Mouse (Mus musculus): Measurements from ENCODE around the gene Nkiras2. TPM values are rescaled to one million over a fixed set of nuclear protein-coding genes. Genes with fewer than 3 reads are reported as not detected.
"Not testable (repeated sequence)": the region's sequence is repeated elsewhere in the genome, so short reads cannot be mapped to it uniquely, and the experiment has no call there.

Gene Nkiras2
- polyA plus RNA-seq, 1 experiment from 2014 or later = 63.5 TPM

DNA sequence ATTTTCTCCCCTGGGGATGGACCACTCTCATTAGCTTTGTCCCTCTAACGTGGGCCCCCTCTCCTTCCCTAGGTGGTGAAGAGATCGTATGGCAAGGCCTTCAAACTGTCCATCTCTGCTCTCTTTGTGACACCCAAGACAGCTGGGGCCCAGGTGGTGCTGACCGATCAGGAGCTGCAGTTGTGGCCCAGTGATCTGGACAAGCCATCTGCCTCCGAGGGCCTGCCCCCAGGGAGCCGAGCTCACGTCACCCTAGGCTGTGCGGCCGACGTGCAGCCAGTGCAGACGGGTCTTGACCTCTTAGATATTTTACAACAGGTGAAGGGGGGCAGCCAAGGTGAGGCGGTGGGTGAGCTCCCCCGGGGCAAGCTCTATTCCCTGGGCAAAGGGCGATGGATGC lies 38.8 kb upstream of the Nkiras2 start:
- Histone ChIP-seq H3K36me3 (peaks cover 70% of the 10 kb centered on the region), H3K27ac (no peak overlapping the region), H3K4me2 (no peak overlapping the region), H3K4me3 (replicated peaks) (no peak overlapping the region), H3K27me3 (no peaks in the 10 kb centered on the region), H3K4me1 (peaks cover 21% of the 10 kb centered on the region), H3K9ac (no peak overlapping the region), H3K9me3 (replicated peaks) (no peaks in the 10 kb centered on the region)
- 56% methylated on average over 13 of the region's 13 CpGs for WGBS
- peak; percentile 35; the same call in 1 of the 2 replicates for ATAC-seq (replicated peaks; ENCODE audit: low FRiP score)

DNA sequence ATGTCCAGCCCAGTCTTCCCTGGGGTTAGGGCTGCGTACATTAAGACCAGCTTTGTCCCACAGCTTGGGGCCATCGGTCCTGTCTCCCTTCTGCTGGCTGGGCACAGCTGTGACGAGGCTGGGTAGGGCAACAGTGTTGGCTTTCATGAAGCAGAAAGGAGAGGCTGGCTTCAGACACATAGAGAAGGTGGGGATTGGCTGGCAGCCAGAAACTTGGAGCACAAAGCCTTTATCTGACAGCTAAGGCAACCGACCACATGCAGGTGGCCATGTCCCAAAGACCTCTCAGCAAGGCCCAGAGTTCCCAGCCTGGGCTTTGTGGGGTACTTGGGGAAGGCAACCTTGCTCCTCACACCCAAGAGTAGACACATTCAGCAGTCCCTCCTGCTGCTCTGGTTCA lies 37.3 kb upstream of the Nkiras2 start:
- Histone ChIP-seq H3K27ac (0 out of 2 replicates have a peak overlapping the region, but pooled peaks have one; percentile 5), H3K36me3 (peaks cover 85% of the 10 kb centered on the region), H3K4me2 (no peak overlapping the region), H3K27me3 (no peaks in the 10 kb centered on the region), H3K9me3 (replicated peaks) (no peaks in the 10 kb centered on the region), H3K4me3 (replicated peaks) (no peak overlapping the region), H3K9ac (no peak overlapping the region), H3K4me1 (peaks cover 13% of the 10 kb centered on the region)
- 62% methylated on average over 4 of the region's 4 CpGs for WGBS
- ATAC-seq (replicated peaks; ENCODE audit: low FRiP score) = no peak

DNA sequence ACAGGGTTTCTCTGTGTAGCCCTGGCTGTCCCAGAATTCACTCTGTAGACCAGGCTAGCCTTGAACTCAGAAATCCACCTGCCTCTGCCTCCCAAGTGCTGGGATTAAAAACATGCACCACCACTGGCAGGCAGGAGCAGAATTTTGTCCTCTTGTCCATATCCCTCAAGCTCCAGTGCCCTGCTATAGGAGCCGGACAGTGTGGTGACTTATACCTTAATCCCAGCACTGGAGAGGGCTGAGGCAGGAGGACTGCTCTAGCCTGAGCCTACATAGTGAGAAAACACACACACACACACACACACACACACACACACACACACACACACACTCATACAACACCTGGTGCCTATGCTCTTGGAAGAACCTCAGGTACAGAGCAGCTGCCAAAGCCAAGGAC lies 36.6 kb upstream of the Nkiras2 start:
- not testable (repeated sequence) for H3K27me3 ChIP-seq; H3K9me3 ChIP-seq (replicated peaks); H3K4me3 ChIP-seq (replicated peaks); H3K27ac ChIP-seq; H3K9ac ChIP-seq; ATAC-seq (replicated peaks; ENCODE audit: low FRiP score); H3K4me2 ChIP-seq
- 97% methylated on average over 1 of the region's 1 CpGs for WGBS
- Histone ChIP-seq H3K36me3 (peaks cover 91% of the 10 kb centered on the region), H3K4me1 (peaks cover 13% of the 10 kb centered on the region)

GRCm38 (mm10) chr11:100582836-100583235 lies 36.2 kb upstream of the Nkiras2 start:
- Histone ChIP-seq H3K27me3 (no peaks in the 10 kb centered on the region), H3K9me3 (replicated peaks) (no peaks in the 10 kb centered on the region), H3K4me3 (replicated peaks) (no peak overlapping the region), H3K4me2 (no peak overlapping the region), H3K9ac (no peak overlapping the region), H3K4me1 (peaks cover 12% of the 10 kb centered on the region), H3K36me3 (peaks cover 96% of the 10 kb centered on the region), H3K27ac (no peak overlapping the region)
- WGBS = 81% methylated on average over 2 of the region's 2 CpGs
- no peak for ATAC-seq (replicated peaks; ENCODE audit: low FRiP score)

- WGBS = 91% methylated on average over 7 of the region's 7 CpGs
- Histone ChIP-seq H3K27ac (no peak overlapping the region), H3K4me2 (no peak overlapping the region), H3K27me3 (no peaks in the 10 kb centered on the region), H3K4me3 (replicated peaks) (no peak overlapping the region), H3K36me3 (peaks cover 100% of the 10 kb centered on the region), H3K9me3 (replicated peaks) (no peaks in the 10 kb centered on the region), H3K4me1 (no peaks in the 10 kb centered on the region), H3K9ac (no peak overlapping the region)
- no peak for ATAC-seq (replicated peaks; ENCODE audit: low FRiP score)
These were observed 34.5 kb upstream of the Nkiras2 start for GRCm38 (mm10) chr11:100584561-100584961.

DNA sequence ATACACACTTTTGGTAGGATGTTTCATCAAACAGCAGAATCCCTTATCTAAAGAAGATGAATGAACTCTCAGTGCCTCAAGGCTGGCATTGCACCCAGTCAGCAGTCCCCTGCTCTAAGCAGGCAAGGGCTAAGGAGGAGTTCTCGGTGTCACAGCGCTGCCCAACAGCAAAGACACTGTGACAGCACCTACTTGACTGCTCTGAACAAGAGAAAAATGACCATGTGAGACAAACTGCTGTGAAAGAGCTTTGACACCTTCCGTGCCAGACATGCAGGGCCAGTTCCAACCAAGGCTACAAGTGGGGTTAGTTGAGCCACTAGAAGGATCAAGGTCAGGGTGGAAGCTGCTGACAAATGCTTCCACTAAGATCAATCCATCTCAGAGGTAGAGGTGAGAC lies 33.9 kb upstream of the Nkiras2 start:
- Histone ChIP-seq H3K27ac (no peak overlapping the region), H3K9me3 (replicated peaks) (no peaks in the 10 kb centered on the region), H3K4me2 (no peak overlapping the region), H3K36me3 (peaks cover 100% of the 10 kb centered on the region), H3K4me3 (replicated peaks) (no peak overlapping the region), H3K4me1 (no peaks in the 10 kb centered on the region), H3K9ac (no peak overlapping the region), H3K27me3 (no peaks in the 10 kb centered on the region)
- no peak for ATAC-seq (replicated peaks; ENCODE audit: low FRiP score)
- WGBS = 92% methylated on average over 3 of the region's 3 CpGs

GRCm38 (mm10) chr11:100588462-100588861 lies 30.6 kb upstream of the Nkiras2 start:
- 94% methylated on average over 2 of the region's 2 CpGs for WGBS

GRCm38 (mm10) chr11:100592346-100593046 lies 26.5 kb upstream of the Nkiras2 start:
- Histone ChIP-seq H3K36me3 (peaks cover 99% of the 10 kb centered on the region), H3K27me3 (no peaks in the 10 kb centered on the region), H3K9me3 (replicated peaks) (no peaks in the 10 kb centered on the region), H3K4me3 (replicated peaks) (no peak overlapping the region), H3K9ac (no peak overlapping the region), H3K27ac (no peak overlapping the region), H3K4me2 (no peak overlapping the region), H3K4me1 (no peaks in the 10 kb centered on the region)
- no peak for ATAC-seq (replicated peaks; ENCODE audit: low FRiP score)
- 86% methylated on average over 11 of the region's 11 CpGs for WGBS

More at GRCm38 (mm10) chr11:100588462-100588861, 30.6 kb upstream of the Nkiras2 start:
- Histone ChIP-seq H3K36me3 (peaks cover 100% of the 10 kb centered on the region), H3K4me1 (no peaks in the 10 kb centered on the region), H3K27ac (no peak overlapping the region), H3K9me3 (replicated peaks) (no peaks in the 10 kb centered on the region), H3K4me2 (no peak overlapping the region), H3K4me3 (replicated peaks) (no peak overlapping the region), H3K9ac (no peak overlapping the region), H3K27me3 (no peaks in the 10 kb centered on the region)
- ATAC-seq (replicated peaks; ENCODE audit: low FRiP score) = no peak

DNA sequence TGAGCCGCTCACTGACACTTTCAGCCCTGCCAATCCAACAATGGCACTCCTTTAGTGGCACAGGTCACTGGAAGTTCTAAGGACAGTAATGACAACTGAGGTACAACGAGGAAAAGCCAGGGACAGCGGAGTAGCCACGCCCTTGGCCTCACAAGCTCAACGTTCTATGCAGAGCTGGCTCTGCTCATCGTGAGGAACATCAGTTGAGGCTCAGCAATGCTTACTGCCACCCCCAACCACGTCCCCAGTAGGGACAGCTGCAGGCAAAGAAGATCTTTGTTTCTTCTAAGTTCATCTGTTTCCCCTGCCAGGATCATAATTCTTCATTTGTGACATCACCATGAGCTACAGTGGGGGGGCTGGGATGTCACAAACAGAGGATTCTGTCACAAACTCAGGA lies 24.4 kb upstream of the Nkiras2 start:
- no peaks in the 10 kb centered on the region for H3K4me1 ChIP-seq
- H3K4me3 ChIP-seq (replicated peaks) = no peak overlapping the region
- H3K4me2 ChIP-seq = no peak overlapping the region
- no peak for ATAC-seq (replicated peaks; ENCODE audit: low FRiP score)
- H3K36me3 ChIP-seq = peaks cover 99% of the 10 kb centered on the region
- WGBS = 80% methylated on average over 7 of the region's 7 CpGs
- H3K27ac ChIP-seq = no peak overlapping the region
- no peaks in the 10 kb centered on the region for H3K9me3 ChIP-seq (replicated peaks)
- H3K9ac ChIP-seq = no peak overlapping the region
- no peaks in the 10 kb centered on the region for H3K27me3 ChIP-seq

DNA sequence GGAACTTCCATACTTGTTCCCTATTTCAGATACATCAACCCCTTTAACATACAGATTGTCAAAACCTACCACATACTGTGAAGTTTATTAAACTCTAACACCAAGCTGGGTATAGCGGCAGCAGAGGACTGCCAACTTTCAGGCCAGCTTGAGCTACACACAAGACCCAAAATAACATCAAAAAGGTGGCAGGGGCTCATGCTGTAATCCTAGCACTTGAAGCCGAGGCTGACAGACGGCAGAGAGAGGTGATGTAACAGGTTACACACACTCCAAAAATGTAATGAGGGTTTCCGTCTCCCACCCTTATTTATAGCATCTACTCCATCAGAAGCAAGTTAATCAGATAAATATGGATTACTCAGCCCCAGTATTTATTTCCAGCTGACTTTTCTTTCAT lies 23.5 kb upstream of the Nkiras2 start:
- Histone ChIP-seq H3K27me3 (no peaks in the 10 kb centered on the region), H3K4me1 (no peaks in the 10 kb centered on the region), H3K27ac (no peak overlapping the region), H3K4me3 (replicated peaks) (no peak overlapping the region), H3K4me2 (no peak overlapping the region), H3K36me3 (peaks cover 99% of the 10 kb centered on the region), H3K9ac (no peak overlapping the region), H3K9me3 (replicated peaks) (no peaks in the 10 kb centered on the region)
- ATAC-seq (replicated peaks; ENCODE audit: low FRiP score) = no peak
- 80% methylated on average over 4 of the region's 4 CpGs for WGBS

- ATAC-seq (replicated peaks; ENCODE audit: low FRiP score) = no peak
These were observed 21.0 kb upstream of the Nkiras2 start for GRCm38 (mm10) chr11:100598074-100598473.

DNA sequence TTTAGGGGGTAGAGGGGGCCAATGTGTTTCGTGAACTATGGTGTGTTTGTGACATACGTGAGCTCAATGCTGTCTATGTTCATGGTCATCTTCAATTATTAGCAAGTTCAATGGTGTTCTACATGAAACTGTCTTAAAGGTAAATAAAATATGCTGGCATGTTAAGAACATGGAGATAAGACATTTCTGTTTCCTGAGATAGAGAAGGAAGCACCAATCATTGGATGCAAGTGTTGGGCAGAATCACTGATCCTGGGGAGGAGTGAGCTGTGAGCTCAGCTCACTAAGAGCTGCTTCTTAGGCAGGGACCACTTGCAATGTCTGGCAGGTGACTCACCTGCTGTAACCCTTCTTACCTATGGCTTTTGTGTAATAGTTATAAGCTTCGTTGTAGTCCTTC lies 17.7 kb upstream of the Nkiras2 start:
- Histone ChIP-seq H3K9ac (no peak overlapping the region), H3K9me3 (replicated peaks) (no peaks in the 10 kb centered on the region), H3K4me2 (no peak overlapping the region), H3K4me3 (replicated peaks) (no peak overlapping the region), H3K27ac (no peak overlapping the region), H3K4me1 (peaks cover 8% of the 10 kb centered on the region), H3K27me3 (no peaks in the 10 kb centered on the region), H3K36me3 (peaks cover 65% of the 10 kb centered on the region)
- WGBS = 94% methylated on average over 3 of the region's 3 CpGs
- ATAC-seq (replicated peaks; ENCODE audit: low FRiP score) = no peak

More at GRCm38 (mm10) chr11:100598074-100598473, 21.0 kb upstream of the Nkiras2 start:
- no peak overlapping the region for H3K4me3 ChIP-seq (replicated peaks)
- H3K4me1 ChIP-seq = no peaks in the 10 kb centered on the region
- H3K27ac ChIP-seq = no peak overlapping the region
- no peaks in the 10 kb centered on the region for H3K9me3 ChIP-seq (replicated peaks)
- no peak overlapping the region for H3K4me2 ChIP-seq
- H3K9ac ChIP-seq = no peak overlapping the region
- peaks cover 97% of the 10 kb centered on the region for H3K36me3 ChIP-seq
- H3K27me3 ChIP-seq = no peaks in the 10 kb centered on the region
- WGBS = 51% methylated on average over 4 of the region's 4 CpGs

DNA sequence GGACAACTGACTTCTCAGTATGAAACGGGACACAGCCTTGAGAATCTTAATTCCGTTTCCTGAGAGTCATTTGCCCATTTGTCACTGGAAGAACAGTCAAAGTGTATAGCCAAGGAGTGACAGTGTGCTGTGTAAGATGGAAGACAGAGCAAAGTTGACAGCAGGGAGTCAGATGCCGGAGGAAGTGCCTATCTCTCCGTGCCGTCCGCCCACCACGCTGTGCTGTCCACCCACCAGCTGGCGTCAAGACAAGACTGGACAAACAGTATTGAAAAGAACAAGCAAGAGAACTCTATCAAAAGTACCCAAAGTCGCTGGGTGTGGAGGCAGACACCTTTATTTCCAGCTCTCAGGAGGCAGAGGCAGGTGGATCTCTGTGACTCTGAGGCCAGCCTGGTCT lies 15.9 kb upstream of the Nkiras2 start:
- Histone ChIP-seq H3K27me3 (no peaks in the 10 kb centered on the region), H3K27ac (no peak overlapping the region), H3K4me3 (replicated peaks) (no peak overlapping the region), H3K36me3 (peaks cover 56% of the 10 kb centered on the region), H3K4me2 (no peak overlapping the region), H3K9me3 (replicated peaks) (no peaks in the 10 kb centered on the region), H3K4me1 (peaks cover 8% of the 10 kb centered on the region), H3K9ac (no peak overlapping the region)
- WGBS = 91% methylated on average over 9 of the region's 9 CpGs
- ATAC-seq (replicated peaks; ENCODE audit: low FRiP score) = no peak

All from kidney, embryonic 15.5 days (tissue).